ENCODE assay signal across 9 mouse cellular contexts in genomic region chr13:95994705-95995703, GRCm38 (mm10).
DNase-seq lines count a peak whose midpoint lies in the region; ATAC-seq and TF ChIP-seq lines count a peak whose summit lies in the region.
"Had no signal": no experiment of that assay in that cellular context is flagged by ENCODE, and none has a peak within 500 bp of the region (broad histone marks: within the 10 kb centered on the region; RNA-seq: fewer than 3 reads in every experiment).

No protein-coding gene starts in this region.

- H3K4me2 ChIP-seq in lung, embryonic 16.5 days (ENCODE audit: low read depth, low read length): no peak overlapping the region
- 0 out of 2 replicates have a peak overlapping the region, but pooled peaks have one; percentile 1 for H3K4me2 ChIP-seq in hindbrain, embryonic 15.5 days
- H3K4me2 ChIP-seq in neural tube, embryonic 13.5 days: no peak overlapping the region
- H3K4me2 ChIP-seq: limb, embryonic 13.5 days had no signal

- no peaks in the 10 kb centered on the region for H3K4me1 ChIP-seq in lung, embryonic 16.5 days (replicated peaks; ENCODE audit: control insufficient read depth, insufficient read depth, low read length)
- no peaks in the 10 kb centered on the region for H3K4me1 ChIP-seq in lung, adult 2 months (ENCODE audit: control insufficient read depth, insufficient read depth, low read length)
- peaks cover 19% of the 10 kb centered on the region for H3K4me1 ChIP-seq in hindbrain, embryonic 15.5 days (replicated peaks)
- peaks cover 29% of the 10 kb centered on the region for H3K4me1 ChIP-seq in neural tube, embryonic 13.5 days (replicated peaks)

- WGBS in lung, embryonic 16.5 days: 74% methylated on average over 27 of the region's 27 CpGs
- WGBS in lung, adult 2 months: 76% methylated on average over 27 of the region's 27 CpGs
- 37% methylated on average over 27 of the region's 27 CpGs for WGBS in hindbrain, embryonic 15.5 days
- 34% methylated on average over 27 of the region's 27 CpGs for WGBS in neural tube, embryonic 13.5 days

- H3K36me3 ChIP-seq in lung, embryonic 16.5 days (ENCODE audit: control insufficient read depth, insufficient read depth, low read length): no peaks in the 10 kb centered on the region
- no peaks in the 10 kb centered on the region for H3K36me3 ChIP-seq in hindbrain, embryonic 15.5 days
- H3K36me3 ChIP-seq in neural tube, embryonic 13.5 days: no peaks in the 10 kb centered on the region
- H3K36me3 ChIP-seq: limb, embryonic 13.5 days had no signal

- no peak overlapping the region for H3K27ac ChIP-seq in lung, embryonic 16.5 days (ENCODE audit: low read length)
- peak overlapping the region; percentile 64 for H3K27ac ChIP-seq in hindbrain, embryonic 15.5 days (replicated peaks)
- peak overlapping the region; percentile 75 for H3K27ac ChIP-seq in neural tube, embryonic 13.5 days (replicated peaks)
- H3K27ac ChIP-seq: limb, embryonic 13.5 days had no signal

- no peak overlapping the region for H3K4me3 ChIP-seq in lung, embryonic 16.5 days (ENCODE audit: low read length)
- no peak overlapping the region for H3K4me3 ChIP-seq in lung, adult 2 months (replicated peaks; ENCODE audit: extremely low read depth, low read depth, low read length)
- H3K4me3 ChIP-seq in hindbrain, embryonic 15.5 days: no peak overlapping the region
- H3K4me3 ChIP-seq in neural tube, embryonic 13.5 days: no peak overlapping the region
- H3K4me3 ChIP-seq: limb, embryonic 13.5 days had no signal

- peak; percentile 64 for ATAC-seq in lung, embryonic 16.5 days (ENCODE audit: low read depth)
- peak; percentile 81 for ATAC-seq in hindbrain, embryonic 15.5 days (ENCODE audit: low FRiP score, low read depth)
- ATAC-seq in neural tube, embryonic 13.5 days (ENCODE audit: low read depth): peak; percentile 89

- no peak for TF ChIP-seq POLR2A in lung, adult 2 months (IDR thresholded peaks at IDR 0.05; ENCODE audit: borderline replicate concordance, extremely low read depth, low read depth, low read length)

- no peak for TF ChIP-seq CTCF in lung, adult 2 months (IDR thresholded peaks at IDR 0.05; ENCODE audit: insufficient read depth, low read length)

- DNase-seq in lung, adult 2 months: no peak
- DNase-seq in cerebellum, postnatal 10 days: peak; percentile 84 to 92
- no peak for DNase-seq in layer of hippocampus, adult 9-10 months (ENCODE audit: low spot score)
- DNase-seq in natural killer cell, adult 2 months (ENCODE audit: low spot score in 2 of 2): no peak
- DNase-seq in heart, postnatal 4 days: no peak

- H3K9ac ChIP-seq in lung, embryonic 16.5 days (ENCODE audit: low read length): no peak overlapping the region
- H3K9ac ChIP-seq in hindbrain, embryonic 15.5 days: no peak overlapping the region
- H3K9ac ChIP-seq in neural tube, embryonic 13.5 days: no peak overlapping the region
- H3K9ac ChIP-seq: limb, embryonic 13.5 days had no signal

- no peaks in the 10 kb centered on the region for H3K27me3 ChIP-seq in lung, embryonic 16.5 days (ENCODE audit: control insufficient read depth, insufficient read depth, low read depth, low read length)
- H3K27me3 ChIP-seq in hindbrain, embryonic 15.5 days: no peaks in the 10 kb centered on the region
- no peaks in the 10 kb centered on the region for H3K27me3 ChIP-seq in neural tube, embryonic 13.5 days
- H3K27me3 ChIP-seq: limb, embryonic 13.5 days had no signal

- H3K9me3 ChIP-seq in lung, embryonic 16.5 days (ENCODE audit: control insufficient read depth, low read length): peaks cover 2% of the 10 kb centered on the region; the same call in 1 of the 2 replicates
- H3K9me3 ChIP-seq in hindbrain, embryonic 15.5 days: no peaks in the 10 kb centered on the region
- H3K9me3 ChIP-seq in neural tube, embryonic 13.5 days: no peaks in the 10 kb centered on the region
- H3K9me3 ChIP-seq: limb, embryonic 13.5 days had no signal

Comparison
In these comparisons a context has a peak if more than half of its experiments do, and no peak if none do; other contexts are left out.
1. DNase-seq: peak in cerebellum, postnatal 10 days (2 of 2); none in lung, adult 2 months (single experiment), layer of hippocampus, adult 9-10 months (single experiment), natural killer cell, adult 2 months (0 of 2) and heart, postnatal 4 days (single experiment).
2. Peak in every context shown above with its lines, with median percentiles within 50 percentile points of each other: ATAC-seq.